Comparison of ENCODE assay signal across 9 mouse cellular contexts in genomic region chr3:96160222-96160802, GRCm38 (mm10). TPM values are rescaled to one million over a fixed set of nuclear protein-coding genes. Genes with fewer than 3 reads are reported as not detected.
DNase-seq lines count a peak whose midpoint lies in the region; ATAC-seq lines count a peak whose summit lies in the region.
"Had no signal": no experiment of that assay in that cellular context is flagged by ENCODE, and none has a peak within 500 bp of the region (broad histone marks: within the 10 kb centered on the region; RNA-seq: fewer than 3 reads in every experiment).

No protein-coding gene starts in this region.

- peaks cover 7% of the 10 kb centered on the region for H3K36me3 ChIP-seq in forebrain, embryonic 12.5 days (replicated peaks)
- peaks cover 9% of the 10 kb centered on the region for H3K36me3 ChIP-seq in hindbrain, embryonic 13.5 days
- peaks cover 8% of the 10 kb centered on the region for H3K36me3 ChIP-seq in midbrain, embryonic 10.5 days

- H3K9ac ChIP-seq in forebrain, embryonic 12.5 days, result peak overlapping the region; percentile 55; the same call in 1 of the 2 replicates
- H3K9ac ChIP-seq in hindbrain, embryonic 13.5 days, result peak overlapping the region; percentile 73

- 55% methylated on average over 4 of the region's 4 CpGs for WGBS in forebrain, embryonic 12.5 days
- 67% methylated on average over 4 of the region's 4 CpGs for WGBS in hindbrain, embryonic 13.5 days
- WGBS in midbrain, embryonic 10.5 days, result 64% methylated on average over 4 of the region's 4 CpGs

- H3K9me3 ChIP-seq in forebrain, embryonic 12.5 days, result no peaks in the 10 kb centered on the region
- H3K9me3 ChIP-seq in hindbrain, embryonic 13.5 days, result no peaks in the 10 kb centered on the region
- H3K9me3 ChIP-seq in midbrain, embryonic 10.5 days (replicated peaks), result no peaks in the 10 kb centered on the region

- no peak overlapping the region for H3K4me3 ChIP-seq in forebrain, embryonic 12.5 days (replicated peaks)
- no peak overlapping the region for H3K4me3 ChIP-seq in hindbrain, embryonic 13.5 days
- H3K4me3 ChIP-seq in midbrain, embryonic 10.5 days, result no peak overlapping the region

- H3K27ac ChIP-seq in forebrain, embryonic 12.5 days, result peak overlapping the region; percentile 63
- 0 out of 2 replicates have a peak overlapping the region, but pooled peaks have one; percentile 19 for H3K27ac ChIP-seq in hindbrain, embryonic 13.5 days
- peak overlapping the region; percentile 78 for H3K27ac ChIP-seq in midbrain, embryonic 10.5 days (replicated peaks)

- H3K27me3 ChIP-seq in forebrain, embryonic 12.5 days, result no peaks in the 10 kb centered on the region
- H3K27me3 ChIP-seq in hindbrain, embryonic 13.5 days, result peaks cover 5% of the 10 kb centered on the region; the same call in 1 of the 2 replicates
- 0 out of 2 replicates have a peak, but pooled peaks cover 4% of the 10 kb centered on the region for H3K27me3 ChIP-seq in midbrain, embryonic 10.5 days (ENCODE audit: low read depth, poor library complexity, severe bottlenecking)

- intact Hi-C loops in left cerebral cortex, postnatal 25 days (cut with DNase I), result no loop called here

- DNase-seq in adrenal gland, adult (ENCODE audit: inconsistent age in 2 of 2, low spot score in 1 of 2), result peak; percentile 87 to 95
- DNase-seq in adrenal gland, postnatal 4 days (ENCODE audit: low spot score in 2 of 2), result no peak
- DNase-seq in NIH3T3 (ENCODE audit: low read depth), result peak; percentile 90
- peak; percentile 51 to 89 for DNase-seq in left cerebral cortex, postnatal 25 days (ENCODE audit: low spot score in 2 of 2)
- no peak for DNase-seq in midbrain, embryonic 10.5 days (ENCODE audit: low spot score)
- no peak for DNase-seq in B cell, adult 2 months

- peaks cover 26% of the 10 kb centered on the region for H3K4me1 ChIP-seq in forebrain, embryonic 12.5 days
- peaks cover 29% of the 10 kb centered on the region for H3K4me1 ChIP-seq in hindbrain, embryonic 13.5 days (replicated peaks)
- peaks cover 27% of the 10 kb centered on the region for H3K4me1 ChIP-seq in midbrain, embryonic 10.5 days

- peak overlapping the region; percentile 82 for H3K4me2 ChIP-seq in forebrain, embryonic 12.5 days
- H3K4me2 ChIP-seq in hindbrain, embryonic 13.5 days, result peak overlapping the region; percentile 88

- no peak for ATAC-seq in forebrain, embryonic 12.5 days (ENCODE audit: low FRiP score)
- no peak for ATAC-seq in hindbrain, embryonic 13.5 days (ENCODE audit: low FRiP score)

RNA-seq across cellular contexts. Expression of gene Mtmr11, which starts 1.5 kb away (rescaled TPM):
- 10 to 100 TPM; 15.0 to 22.2 TPM for total RNA-seq in adrenal gland, postnatal 4 days (2021)
- polyA plus RNA-seq in forebrain, embryonic 12.5 days (2016; fragmentation: Nextera tagmentation; extraction: Ambion mirVana), result 13.4 and 17.8 TPM in 2 replicates
- polyA plus RNA-seq in hindbrain, embryonic 13.5 days (2015; fragmentation: Nextera tagmentation; extraction: Ambion mirVana), result 11.5 and 12.8 TPM in 2 replicates
- total RNA-seq in left cerebral cortex, postnatal 25 days (2021), result 1 to 10 TPM; 6.4 to 6.8 TPM
- 7.8 and 9.6 TPM in 2 replicates for polyA plus RNA-seq in midbrain, embryonic 10.5 days (2016; fragmentation: Nextera tagmentation; extraction: Ambion mirVana)
- total RNA-seq: hematopoietic stem cell, adult 5-6 weeks had no signal

RNA-seq across cellular contexts. Expression of gene Sf3b4, which starts 11.8 kb away (rescaled TPM):
- 10 to 100 TPM; 68.9 to 76.8 TPM for total RNA-seq in adrenal gland, postnatal 4 days (2021)
- 185 and 201 TPM in 2 replicates for polyA plus RNA-seq in forebrain, embryonic 12.5 days (2016; fragmentation: Nextera tagmentation; extraction: Ambion mirVana)
- 149 and 151 TPM in 2 replicates for polyA plus RNA-seq in hindbrain, embryonic 13.5 days (2015; fragmentation: Nextera tagmentation; extraction: Ambion mirVana)
- 10 to 100 TPM; 39.6 to 43.4 TPM for total RNA-seq in left cerebral cortex, postnatal 25 days (2021)
- 262 and 271 TPM in 2 replicates for polyA plus RNA-seq in midbrain, embryonic 10.5 days (2016; fragmentation: Nextera tagmentation; extraction: Ambion mirVana)

RNA-seq across cellular contexts. Expression of gene Sv2a, which starts 20.6 kb away (rescaled TPM):
- total RNA-seq in adrenal gland, postnatal 4 days (2021), result 10 to 100 TPM; 18.1 to 24.7 TPM
- 22.9 and 24.3 TPM in 2 replicates for polyA plus RNA-seq in forebrain, embryonic 12.5 days (2016; fragmentation: Nextera tagmentation; extraction: Ambion mirVana)
- 84.0 and 88.7 TPM in 2 replicates for polyA plus RNA-seq in hindbrain, embryonic 13.5 days (2015; fragmentation: Nextera tagmentation; extraction: Ambion mirVana)
- 100 to 1,000 TPM; 429 to 435 TPM for total RNA-seq in left cerebral cortex, postnatal 25 days (2021)
- polyA plus RNA-seq in midbrain, embryonic 10.5 days (2016; fragmentation: Nextera tagmentation; extraction: Ambion mirVana), result 3.1 and 8.8 TPM in 2 replicates

RNA-seq across cellular contexts. Expression of gene Otud7b, which starts 56.0 kb away (rescaled TPM):
- 10 to 100 TPM; 35.4 to 43.6 TPM for total RNA-seq in adrenal gland, postnatal 4 days (2021)
- 14.0 and 15.5 TPM in 2 replicates for polyA plus RNA-seq in forebrain, embryonic 12.5 days (2016; fragmentation: Nextera tagmentation; extraction: Ambion mirVana)
- polyA plus RNA-seq in hindbrain, embryonic 13.5 days (2015; fragmentation: Nextera tagmentation; extraction: Ambion mirVana), result 11.0 and 13.6 TPM in 2 replicates
- total RNA-seq in left cerebral cortex, postnatal 25 days (2021), result 10 to 100 TPM; 24.6 to 27.7 TPM
- polyA plus RNA-seq in midbrain, embryonic 10.5 days (2016; fragmentation: Nextera tagmentation; extraction: Ambion mirVana), result 16.5 and 18.9 TPM in 2 replicates

RNA-seq across cellular contexts. Expression of gene Bola1, which starts 59.2 kb away (rescaled TPM):
- 10 to 100 TPM; 30.6 to 33.1 TPM for total RNA-seq in adrenal gland, postnatal 4 days (2021)
- polyA plus RNA-seq in forebrain, embryonic 12.5 days (2016; fragmentation: Nextera tagmentation; extraction: Ambion mirVana), result 72.2 and 77.9 TPM in 2 replicates
- polyA plus RNA-seq in hindbrain, embryonic 13.5 days (2015; fragmentation: Nextera tagmentation; extraction: Ambion mirVana), result 64.0 and 65.6 TPM in 2 replicates
- total RNA-seq in left cerebral cortex, postnatal 25 days (2021), result 10 to 100 TPM; 15.6 to 16.9 TPM
- 86.7 and 92.8 TPM in 2 replicates for polyA plus RNA-seq in midbrain, embryonic 10.5 days (2016; fragmentation: Nextera tagmentation; extraction: Ambion mirVana)

Comparison
In these comparisons a context has a peak if more than half of its experiments do, and no peak if none do; other contexts are left out.
1. DNase-seq: peak in adrenal gland, adult (2 of 2), NIH3T3 (single experiment) and left cerebral cortex, postnatal 25 days (2 of 2); none in adrenal gland, postnatal 4 days (0 of 2), midbrain, embryonic 10.5 days (single experiment) and B cell, adult 2 months (0 of 2).
2. H3K27ac ChIP-seq: peak in every context shown above with its lines; median percentile 78 in midbrain, embryonic 10.5 days; 63 in forebrain, embryonic 12.5 days; 19 in hindbrain, embryonic 13.5 days.